Mouse (Mus musculus) mouse embryonic stem cell (cell line): ENCODE results near the gene Il1rl2.

ENCODE experiments used
- in situ Hi-C, 2 experiments: fragments of 300-500 bp; cut with MboI; formaldehyde crosslinking; loops; 1 replicate in 1 of 2; 3 replicates in 1 of 2; pipeline ENCODE4 v1.14.3; 2019 to 2020; ENCODE audit warnings: low sequenced_read_pairs in 2 of 2, low pct_unique_long_range_greater_than_20kb in 1 of 2, mixed read lengths in 1 of 2; ENCODE audit not compliant: unreplicated experiment in 1 of 2

The Il1rl2 gene

DNA sequence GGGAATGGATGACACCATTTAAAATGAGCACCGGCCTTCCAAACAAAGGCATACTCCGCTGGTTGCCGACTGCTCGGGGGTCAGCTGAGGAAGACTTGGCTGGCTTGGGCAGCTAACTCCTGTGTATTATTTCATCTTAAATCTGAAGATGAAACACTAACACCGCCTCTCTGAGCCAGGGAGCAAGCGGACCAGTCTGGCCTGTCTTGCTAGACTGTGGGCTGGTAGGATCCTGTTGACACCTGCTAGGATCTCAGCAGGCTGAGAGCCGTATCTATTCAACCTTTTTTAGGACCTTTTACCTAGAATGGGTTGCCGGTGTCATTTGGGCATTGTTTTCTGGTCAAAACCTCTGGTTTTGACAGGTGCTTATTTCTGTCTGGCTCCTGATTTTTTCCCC lies 6.8 kb upstream of the Il1rl2 start:
- in situ Hi-C loops: no loop called here

DNA sequence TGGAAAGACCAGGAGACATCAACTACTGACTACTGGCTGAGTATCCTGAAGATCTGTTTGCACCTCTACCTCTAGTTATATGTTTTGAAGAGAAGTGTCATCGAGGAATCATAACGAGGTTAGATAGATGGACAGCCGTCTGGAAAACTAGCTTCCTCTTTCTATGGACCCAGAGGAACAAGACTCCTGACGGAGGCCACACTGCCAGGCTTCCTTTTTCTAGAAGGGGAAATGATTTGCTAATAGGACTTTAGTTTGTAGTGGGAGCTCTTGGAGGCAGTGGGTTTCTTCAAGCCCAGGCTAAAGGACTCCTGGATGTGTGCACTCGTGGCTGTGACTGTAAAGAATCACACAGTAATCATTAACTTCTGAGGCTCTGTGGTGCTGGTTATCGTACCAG lies 2.6 kb upstream of the Il1rl2 start:
- in situ Hi-C loops: no loop called here

DNA sequence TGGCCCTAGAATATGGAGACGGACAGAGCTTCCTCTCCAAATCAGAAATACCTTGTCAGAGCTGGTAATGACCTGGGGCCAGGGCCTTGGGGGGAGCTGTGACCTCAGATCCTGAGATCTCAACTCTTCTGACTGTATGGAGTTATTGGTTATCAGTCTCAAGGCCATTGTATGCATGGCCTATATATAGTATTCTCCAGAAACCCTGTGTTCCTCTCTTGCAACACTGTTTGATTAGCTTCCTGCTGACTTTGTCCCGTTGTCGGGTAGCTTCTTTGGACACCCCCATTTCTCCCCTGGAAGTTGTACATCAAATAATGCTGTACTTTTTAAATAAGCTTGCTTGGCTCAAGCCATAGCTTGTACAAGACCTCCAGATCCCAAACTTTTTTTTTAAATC lies 1.9 kb upstream of the Il1rl2 start:
- in situ Hi-C loops: no loop called here

DNA sequence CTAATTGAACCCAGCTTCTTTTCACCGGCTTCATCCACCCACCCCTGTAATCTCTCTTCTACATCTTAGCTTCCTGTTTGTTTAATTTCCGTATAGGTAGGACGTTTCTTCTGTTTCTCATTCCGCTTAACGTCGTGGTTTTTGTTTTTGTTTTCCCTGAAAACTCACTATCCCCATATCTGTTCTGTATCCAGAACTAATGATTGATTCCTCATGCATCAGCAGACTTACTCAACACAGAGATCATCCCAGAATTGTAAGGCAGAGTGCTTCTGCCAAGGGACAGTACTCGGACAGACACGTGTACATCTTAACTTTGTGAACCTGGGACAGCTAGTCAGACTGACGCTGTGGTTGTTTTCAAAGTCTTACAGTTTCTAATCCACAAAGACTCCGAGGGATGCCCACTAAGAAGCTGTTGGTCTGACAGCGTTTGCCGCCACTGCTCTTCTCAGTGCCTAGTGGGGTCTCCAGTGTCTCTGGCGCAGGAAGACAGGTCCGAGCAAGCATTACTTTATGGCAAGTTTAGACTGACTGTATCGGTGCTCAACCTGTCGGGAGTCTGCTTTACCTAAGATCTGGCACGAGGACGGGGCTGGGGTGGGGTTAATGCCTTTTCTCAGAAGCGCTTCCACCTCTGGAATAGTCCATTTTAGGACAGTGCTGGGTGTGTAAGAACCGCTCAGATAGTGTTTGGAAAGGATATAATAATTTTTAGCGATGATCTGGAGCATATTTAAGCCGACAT lies 719 bp downstream of the Il1rl2 start:
- in situ Hi-C loops: no loop called here

DNA sequence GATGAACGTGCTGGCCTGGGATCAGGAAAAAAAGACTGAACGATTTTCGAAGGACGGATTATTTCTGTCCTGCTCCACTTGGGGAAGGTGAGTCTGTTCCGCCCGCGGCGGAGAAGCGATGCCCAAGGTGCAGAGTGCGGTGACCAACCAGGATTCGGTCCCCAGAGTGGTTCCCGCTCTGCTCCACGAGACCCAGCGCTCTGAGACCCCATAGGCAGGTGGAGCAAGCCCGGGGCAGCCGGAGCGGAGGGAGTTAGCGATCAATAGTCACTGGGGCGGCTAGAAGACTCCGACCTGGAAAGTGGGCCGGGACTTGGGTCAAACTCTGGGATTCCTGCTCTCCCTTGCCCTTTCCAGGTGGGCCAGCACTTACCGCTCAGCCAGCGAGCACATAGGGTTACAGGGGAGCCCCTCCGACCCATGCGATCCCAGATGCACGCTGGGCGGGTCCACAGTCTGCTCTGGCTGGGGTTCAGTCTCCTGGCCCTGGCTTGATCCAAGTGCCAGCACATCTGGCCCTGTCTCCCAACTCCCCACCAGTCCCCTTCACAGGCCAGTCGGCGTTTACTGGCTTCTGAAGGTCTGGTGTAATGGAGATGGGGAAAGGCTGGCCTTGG lies 1.4 kb downstream of the Il1rl2 start:
- in situ Hi-C loops: no loop called here

DNA sequence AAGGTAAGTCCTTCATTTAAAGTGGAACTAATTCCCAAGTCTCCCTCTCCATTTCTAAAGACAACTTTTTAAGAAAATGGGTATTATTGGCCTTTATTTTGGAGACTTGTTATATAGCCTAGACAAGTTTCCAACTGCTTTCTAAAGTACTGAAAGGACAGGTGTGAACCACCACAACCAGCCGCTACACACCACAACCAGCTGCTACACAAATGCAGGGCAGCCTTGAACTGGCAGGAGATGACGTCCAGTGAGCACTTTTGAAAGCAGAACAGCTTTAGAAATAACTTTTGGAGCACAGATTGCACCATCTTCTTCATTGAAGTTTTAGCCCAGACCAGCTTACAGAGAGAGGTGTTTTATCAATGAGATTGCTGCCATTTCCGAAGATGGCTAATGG lies 3.2 kb downstream of the Il1rl2 start:
- in situ Hi-C loops: no loop called here

DNA sequence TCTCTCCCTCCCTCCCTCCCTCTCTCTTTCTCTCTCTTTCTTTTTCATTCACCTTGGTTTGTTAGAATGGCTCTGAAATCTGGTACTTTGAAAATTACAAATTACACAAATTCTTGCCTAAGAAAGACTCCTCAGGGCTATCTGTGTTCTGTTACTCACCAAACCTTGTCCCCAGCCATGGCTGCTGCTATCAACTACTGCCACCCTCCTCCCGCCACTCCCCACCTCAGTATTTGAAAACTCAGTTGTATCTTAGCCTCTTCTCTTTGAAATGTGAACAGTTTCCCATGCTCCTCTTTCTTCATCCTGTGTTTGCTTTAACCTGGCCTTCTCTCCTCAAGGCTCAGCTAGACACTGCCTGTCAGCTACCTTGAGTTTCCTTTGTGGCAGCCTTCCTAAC lies 5.1 kb downstream of the Il1rl2 start:
- in situ Hi-C loops: no loop called here

DNA sequence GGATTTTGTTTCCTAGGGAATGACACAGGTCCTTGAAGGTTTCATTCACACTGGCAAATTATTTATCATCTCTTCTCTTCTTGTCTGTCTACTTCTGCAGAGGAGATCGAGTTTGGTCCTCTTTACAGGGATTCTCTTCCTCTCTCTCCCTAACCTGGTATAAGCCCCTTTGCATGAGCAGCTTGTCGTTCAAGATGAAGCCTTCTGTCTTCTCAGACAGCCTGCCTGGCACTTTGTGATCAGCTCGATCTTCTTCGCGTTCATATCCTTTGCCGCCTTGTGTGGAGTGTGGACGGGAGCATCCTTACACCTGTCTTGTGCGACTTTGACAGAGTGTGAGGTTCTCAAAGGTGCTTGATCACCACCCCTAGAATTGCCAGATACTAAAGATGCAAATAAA lies 5.8 kb downstream of the Il1rl2 start:
- in situ Hi-C loops: no loop called here

DNA sequence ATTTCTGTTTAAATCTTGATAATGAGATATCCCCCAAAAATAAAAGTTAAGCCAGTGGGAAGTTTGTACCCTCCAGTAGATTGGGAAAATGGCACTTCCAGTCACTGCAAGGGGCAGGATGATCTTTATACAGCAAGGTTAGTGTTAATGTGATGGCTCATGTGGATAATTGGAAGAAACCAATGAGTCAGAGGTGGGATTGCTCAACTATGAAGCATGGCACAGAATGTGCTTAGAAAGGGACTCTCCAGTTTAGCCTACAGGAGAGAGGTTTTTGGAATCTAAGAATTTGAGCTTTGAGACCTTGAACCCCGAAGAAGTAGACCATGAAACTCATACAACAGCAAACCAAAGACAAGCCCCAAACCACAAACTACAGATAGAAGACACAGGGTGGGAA lies 14.9 kb downstream of the Il1rl2 start:
- in situ Hi-C loops: no loop called here

DNA sequence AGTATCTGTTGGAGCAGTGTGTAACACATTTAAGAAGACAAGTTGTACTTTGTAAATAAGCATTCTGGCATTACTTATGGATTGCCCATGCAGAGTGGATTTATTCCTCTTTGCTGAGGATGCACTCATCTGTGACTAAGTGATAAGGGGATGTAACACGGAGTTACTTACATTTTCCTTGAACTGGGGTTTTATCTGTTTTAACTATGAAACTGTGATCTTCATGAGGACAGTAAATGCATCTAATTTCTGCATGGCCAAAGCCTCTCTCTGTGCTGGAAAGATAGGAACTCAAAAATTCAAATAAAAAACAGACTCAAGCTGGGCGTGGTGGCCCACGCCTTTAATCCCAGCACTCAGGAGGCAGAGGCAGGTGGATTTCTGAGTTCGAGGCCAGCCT lies 15.7 kb downstream of the Il1rl2 start:
- in situ Hi-C loops: no loop called here

DNA sequence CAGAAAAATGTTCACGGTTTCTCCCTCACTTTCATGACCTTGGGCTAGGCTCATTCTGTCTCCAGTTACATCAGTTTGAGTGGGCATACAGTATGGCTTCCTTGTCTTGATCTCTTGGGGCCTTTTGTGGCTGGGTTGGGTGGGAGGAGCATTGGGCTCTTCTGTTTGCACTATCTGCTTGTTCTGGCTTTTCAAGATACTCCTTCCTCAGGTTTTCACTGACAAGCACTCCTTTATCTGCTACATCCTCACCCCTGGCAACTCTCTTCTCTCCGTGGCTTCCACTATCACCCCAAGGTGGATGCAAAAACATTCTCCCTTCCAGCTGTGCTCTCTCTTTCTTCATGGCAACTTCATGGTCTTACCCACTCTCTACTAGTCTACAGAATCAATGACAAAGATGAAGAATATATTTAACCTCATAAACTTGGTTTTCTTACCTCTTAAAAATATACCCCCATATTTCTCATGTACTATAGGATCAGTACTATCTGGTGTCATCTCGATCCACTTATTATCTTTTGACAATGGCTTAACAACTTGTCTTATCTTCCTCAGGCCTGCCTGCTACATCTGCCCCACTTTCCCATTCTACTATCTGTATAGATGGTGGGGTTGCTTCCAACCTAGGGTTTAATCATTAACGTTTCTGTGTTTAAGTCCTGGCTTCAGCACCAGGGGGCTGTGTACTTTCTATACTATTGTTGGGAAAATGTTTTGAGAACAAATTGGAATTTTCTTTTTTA lies 27.9 kb downstream of the Il1rl2 start:
- in situ Hi-C loops: no loop called here

DNA sequence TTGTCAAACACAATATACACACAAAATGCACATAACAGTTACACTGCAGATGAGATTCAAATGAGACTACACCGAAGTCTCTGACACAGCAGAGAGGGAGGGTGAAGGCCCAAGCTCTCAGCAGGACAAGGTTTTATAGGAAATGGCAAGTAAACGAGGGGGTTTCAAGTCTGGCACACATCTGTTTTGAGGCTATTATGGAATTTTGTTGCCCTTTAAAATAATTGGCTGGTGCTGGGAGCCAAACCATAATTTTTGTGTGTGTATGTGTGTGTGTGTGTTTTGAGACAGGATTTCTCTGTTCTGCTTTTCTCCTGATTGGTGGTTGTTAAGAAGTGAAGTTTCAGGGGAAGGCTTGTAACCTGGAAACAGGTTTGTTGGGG lies 28.5 kb downstream of the Il1rl2 start:
- in situ Hi-C loops: no loop called here

DNA sequence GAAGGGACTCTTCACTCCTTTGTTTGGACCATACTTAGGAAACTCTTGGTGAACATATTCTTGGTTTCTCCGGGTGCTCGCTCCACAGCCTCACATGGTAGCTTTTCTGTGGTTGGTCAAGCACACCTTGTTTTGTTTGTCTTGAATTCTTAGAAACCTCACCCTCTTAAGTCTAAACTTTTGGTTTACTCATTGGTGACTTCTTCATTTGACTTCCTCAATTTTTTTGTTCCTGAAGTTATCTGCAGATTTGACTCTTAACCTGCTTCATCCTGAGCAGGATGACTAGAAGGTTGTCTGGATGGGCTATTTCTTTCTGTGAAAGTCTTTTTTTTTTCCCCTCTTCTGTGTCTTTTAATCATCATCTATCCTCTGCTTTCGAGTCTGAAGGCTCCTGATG lies 30.3 kb downstream of the Il1rl2 start:
- in situ Hi-C loops: no loop called here

DNA sequence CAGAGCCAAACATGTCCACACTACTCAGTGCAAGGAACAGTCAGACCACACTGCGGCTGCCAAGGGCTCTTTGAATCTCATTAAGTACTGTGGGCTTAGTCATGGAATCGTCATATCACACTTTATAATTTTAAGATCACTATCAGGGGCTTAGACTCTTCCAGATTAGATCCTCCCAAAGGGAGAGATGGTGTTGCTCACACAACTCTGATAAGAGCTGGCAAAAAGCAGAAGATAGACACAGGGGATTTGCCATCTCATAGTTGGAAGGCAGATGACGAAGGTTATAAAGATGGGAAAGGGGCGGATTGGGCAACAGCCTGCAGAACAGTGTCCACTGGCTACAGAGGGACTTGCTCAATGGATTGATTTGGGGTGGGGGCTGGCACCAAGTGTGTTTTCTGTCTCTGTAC lies 31.0 kb downstream of the Il1rl2 start:
- in situ Hi-C loops: no loop called here

DNA sequence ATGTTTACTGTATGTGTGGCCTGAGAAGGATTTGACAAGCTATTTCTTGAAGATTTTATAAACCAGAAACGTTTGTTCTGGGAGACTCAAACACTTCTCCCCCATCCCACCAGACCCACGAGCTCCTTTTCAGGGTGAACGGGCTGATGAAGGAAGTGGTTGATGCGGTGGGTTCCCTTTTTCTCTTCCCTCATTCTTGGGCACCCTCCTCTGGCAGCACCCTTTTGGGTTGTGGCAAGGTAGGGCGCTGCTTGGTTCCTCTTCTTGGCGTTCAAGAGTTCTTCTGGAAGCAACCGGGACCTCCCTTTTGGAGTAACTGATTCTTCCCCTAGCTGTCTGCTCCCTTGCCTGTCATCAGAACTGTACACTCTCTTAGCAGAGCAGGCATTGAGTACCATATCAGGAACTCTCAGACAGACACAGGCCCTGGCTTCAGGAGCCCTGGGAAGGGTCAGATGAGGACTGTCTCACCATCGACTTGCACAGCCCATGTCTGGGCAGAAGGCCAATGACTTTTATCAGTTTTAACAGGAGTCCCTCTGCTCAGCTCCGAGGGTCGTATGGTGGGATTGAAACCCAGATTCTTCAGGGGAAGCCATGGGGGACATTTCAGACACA lies 31.6 kb downstream of the Il1rl2 start:
- in situ Hi-C loops: no loop called here

DNA sequence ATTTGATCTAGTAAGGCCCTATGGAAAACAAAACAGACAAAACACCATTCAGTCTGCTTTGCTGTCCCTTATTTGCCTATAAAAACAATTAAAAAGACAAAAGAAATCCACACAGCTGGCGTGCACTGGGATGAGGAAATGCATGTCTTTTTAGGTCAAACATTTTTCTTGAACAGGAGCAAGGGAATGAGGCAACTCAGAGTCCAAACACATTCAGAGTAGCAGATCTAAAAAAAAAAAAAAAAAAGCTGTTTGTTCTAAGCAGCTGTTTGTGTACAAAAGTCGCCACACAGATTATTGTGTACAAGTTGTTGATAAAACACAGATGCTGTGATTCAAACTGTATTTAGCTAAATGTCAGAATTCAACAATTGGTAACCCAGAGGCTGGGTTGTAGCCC lies 33.5 kb downstream of the Il1rl2 start:
- in situ Hi-C loops: no loop called here

DNA sequence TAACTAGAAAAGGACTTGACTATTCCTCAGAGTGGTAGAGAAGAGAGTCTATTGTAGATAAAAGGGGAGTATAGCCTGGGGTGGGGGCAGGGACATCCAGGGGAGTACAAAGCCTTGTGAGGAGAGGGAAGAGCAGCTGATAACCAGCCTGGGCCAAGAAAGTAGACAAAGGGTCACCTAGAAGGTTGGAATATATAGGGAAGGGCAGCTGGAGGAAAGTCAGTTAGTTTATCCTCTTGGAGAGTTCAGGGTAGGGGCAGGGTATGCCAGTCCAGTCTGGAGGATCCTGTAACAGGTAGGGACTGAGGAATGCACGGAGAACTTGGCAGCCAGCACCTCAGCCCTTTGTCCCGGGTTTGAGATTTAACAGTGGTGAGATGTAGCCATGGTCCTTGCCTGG lies 33.9 kb downstream of the Il1rl2 start:
- in situ Hi-C loops: no loop called here

DNA sequence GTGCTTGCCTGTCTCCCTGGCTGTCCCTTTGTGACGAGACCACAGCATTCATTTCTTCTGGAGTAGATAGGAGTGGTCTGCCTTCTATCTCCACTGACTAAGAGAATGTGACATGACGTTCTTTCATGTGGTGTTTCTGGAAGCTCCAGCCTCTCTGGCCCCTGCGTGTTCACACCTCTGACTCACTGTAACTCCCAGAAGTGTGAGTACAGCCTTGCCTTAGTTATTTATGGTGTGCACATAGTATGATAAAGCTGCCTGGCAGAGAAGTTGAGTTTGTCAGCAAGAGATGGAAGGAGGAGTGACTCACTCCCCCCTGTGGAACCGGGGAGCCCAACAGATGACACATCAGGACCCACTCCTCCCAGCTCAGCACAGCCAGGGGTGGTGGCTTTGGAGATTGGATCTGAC lies 34.4 kb downstream of the Il1rl2 start:
- in situ Hi-C loops: no loop called here

DNA sequence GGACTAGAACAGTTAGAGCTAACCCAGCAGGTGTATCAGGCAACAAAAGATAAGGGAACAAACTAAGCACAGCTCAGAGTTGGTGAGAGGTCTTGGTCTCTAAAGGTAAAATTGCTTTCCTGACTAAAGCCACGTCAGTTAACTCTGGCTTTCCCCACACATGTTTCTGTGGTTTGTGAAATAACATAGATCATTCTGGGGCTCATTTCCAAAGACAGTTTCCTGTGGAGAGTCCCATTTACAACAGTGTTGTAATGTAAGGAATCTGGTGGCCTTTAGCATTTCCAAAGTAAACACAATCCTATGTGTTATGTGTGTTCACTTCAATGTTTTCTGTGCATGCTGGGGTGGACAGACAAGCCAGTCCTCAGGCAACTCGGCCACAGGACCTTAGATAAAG lies 35.3 kb downstream of the Il1rl2 start:
- in situ Hi-C loops: no loop called here
